Mouse (Mus musculus): ENCODE data around the gene Xylb. TPM values are rescaled to one million over a fixed set of nuclear protein-coding genes. Genes with fewer than 3 reads are reported as not detected.

The Xylb gene
- total RNA-seq, 1 experiment, result 3.7 TPM

DNA sequence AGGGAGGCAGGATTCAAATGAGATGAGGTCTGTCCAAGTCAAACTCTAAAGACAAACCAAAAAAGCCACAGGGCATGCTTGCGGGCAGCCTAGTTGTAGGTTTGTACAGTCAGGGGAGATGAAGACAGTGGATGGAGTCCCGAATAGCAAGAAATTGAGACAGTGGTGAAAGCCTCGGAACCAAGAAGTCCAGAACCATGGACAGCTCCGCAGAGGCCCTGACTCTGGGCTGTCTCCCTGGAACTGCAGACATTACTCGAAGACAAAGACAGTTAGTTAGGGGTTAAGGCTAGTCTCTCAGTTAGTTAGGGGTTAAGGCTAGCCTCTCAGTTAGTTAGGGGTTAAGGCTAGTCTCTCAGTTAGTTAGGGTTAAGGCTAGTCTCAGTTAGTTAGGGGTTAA, 31.8 kb downstream of the Xylb start:
- in situ Hi-C loops (cut with MboI; ENCODE audit: low sequenced_read_pairs in 2 of 2, unreplicated experiment in 2 of 2), result no loop called here
- H3K9me3 ChIP-seq (ENCODE audit: control insufficient read depth, insufficient read depth, low read depth, low read length), result no peaks in the 10 kb centered on the region
- no peak overlapping the region for H3K9ac ChIP-seq (ENCODE audit: insufficient read depth, low read depth, low read length, poor library complexity, severe bottlenecking)
- peaks cover 0 to 6% of the 10 kb centered on the region in 2 experiments; a peak in 1 of 4 replicates for H3K4me1 ChIP-seq (ENCODE audit: control insufficient read depth in 2 of 2, insufficient read depth in 2 of 2, low read length in 2 of 2, poor library complexity in 1 of 2)
- no peak overlapping the region for H3K4me3 ChIP-seq (ENCODE audit: insufficient read depth in 1 of 2, low read depth in 1 of 2, low read length in 2 of 2, poor library complexity in 1 of 2, severe bottlenecking in 1 of 2)
- no peak overlapping the region for H3K27ac ChIP-seq (ENCODE audit: insufficient read depth, low read depth, low read length, poor library complexity, severe bottlenecking)
- TF ChIP-seq ZC3H11A (IDR thresholded peaks at IDR 0.05; ENCODE audit: borderline replicate concordance, low read depth, low read length) (no peak), ZNF384 (IDR thresholded peaks at IDR 0.05; ENCODE audit: low read depth, low read length) (no peak), MAFK (IDR thresholded peaks at IDR 0.05; ENCODE audit: insufficient read depth, low read depth, low read length) (no peak), CHD2 (IDR thresholded peaks at IDR 0.05; ENCODE audit: low read depth, low read length) (no peak), HCFC1 (IDR thresholded peaks at IDR 0.05; ENCODE audit: borderline replicate concordance, insufficient read depth, low read length) (no peak)
- peak; percentile 73 for DNase-seq (ENCODE audit: low read depth, low spot score)
- H3K36me3 ChIP-seq (ENCODE audit: control insufficient read depth, insufficient read depth, low read length, poor library complexity, severe bottlenecking), result peaks cover 7% of the 10 kb centered on the region

GRCm38 (mm10) chr9:119390214-119390613, 33.0 kb downstream of the Xylb start:
- Histone ChIP-seq H3K27ac (ENCODE audit: insufficient read depth, low read depth, low read length, poor library complexity, severe bottlenecking) (no peak overlapping the region), H3K4me3 (ENCODE audit: insufficient read depth in 1 of 2, low read depth in 1 of 2, low read length in 2 of 2, poor library complexity in 1 of 2, severe bottlenecking in 1 of 2) (no peak overlapping the region), H3K9me3 (ENCODE audit: control insufficient read depth, insufficient read depth, low read depth, low read length) (no peaks in the 10 kb centered on the region), H3K4me1 (ENCODE audit: control insufficient read depth in 2 of 2, insufficient read depth in 2 of 2, low read length in 2 of 2, poor library complexity in 1 of 2) (peaks cover 0 to 6% of the 10 kb centered on the region in 2 experiments; a peak in 1 of 4 replicates), H3K36me3 (ENCODE audit: control insufficient read depth, insufficient read depth, low read length, poor library complexity, severe bottlenecking) (peaks cover 7% of the 10 kb centered on the region), H3K9ac (ENCODE audit: insufficient read depth, low read depth, low read length, poor library complexity, severe bottlenecking) (no peak overlapping the region)
- in situ Hi-C loops (cut with MboI; ENCODE audit: low sequenced_read_pairs in 2 of 2, unreplicated experiment in 2 of 2), result no loop called here
- no peak for DNase-seq (ENCODE audit: low read depth, low spot score)
- TF ChIP-seq ZNF384 (IDR thresholded peaks at IDR 0.05; ENCODE audit: low read depth, low read length) (no peak), CHD2 (IDR thresholded peaks at IDR 0.05; ENCODE audit: low read depth, low read length) (no peak), MAFK (IDR thresholded peaks at IDR 0.05; ENCODE audit: insufficient read depth, low read depth, low read length) (no peak), ZC3H11A (IDR thresholded peaks at IDR 0.05; ENCODE audit: borderline replicate concordance, low read depth, low read length) (no peak), HCFC1 (IDR thresholded peaks at IDR 0.05; ENCODE audit: borderline replicate concordance, insufficient read depth, low read length) (no peak)

DNA sequence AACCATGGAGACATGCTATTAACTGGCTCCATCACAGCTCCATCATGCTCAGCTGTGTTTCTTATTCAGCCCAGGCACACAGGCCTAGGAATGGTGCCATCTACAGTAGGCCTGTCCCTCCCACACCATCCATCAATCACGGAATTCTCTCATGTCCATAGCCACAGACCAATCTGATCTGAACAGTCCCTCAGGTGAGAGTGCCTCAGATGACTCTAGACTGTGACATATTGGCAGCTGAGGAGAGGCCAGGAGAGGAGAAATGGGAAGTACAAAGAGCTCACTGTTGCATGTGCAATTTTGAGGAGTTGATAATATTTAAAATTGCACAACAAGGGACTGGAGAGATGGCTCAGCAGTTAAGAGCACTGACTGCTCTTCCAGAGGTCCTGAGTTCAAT, 37.6 kb downstream of the Xylb start:
- peaks cover 0 to 6% of the 10 kb centered on the region in 2 experiments; a peak in 1 of 4 replicates for H3K4me1 ChIP-seq (ENCODE audit: control insufficient read depth in 2 of 2, insufficient read depth in 2 of 2, low read length in 2 of 2, poor library complexity in 1 of 2)
- H3K9ac ChIP-seq (ENCODE audit: insufficient read depth, low read depth, low read length, poor library complexity, severe bottlenecking), result no peak overlapping the region
- no peak for TF ChIP-seq ZC3H11A (IDR thresholded peaks at IDR 0.05; ENCODE audit: borderline replicate concordance, low read depth, low read length)
- TF ChIP-seq ZNF384 (IDR thresholded peaks at IDR 0.05; ENCODE audit: low read depth, low read length), result no peak
- no peak for TF ChIP-seq CHD2 (IDR thresholded peaks at IDR 0.05; ENCODE audit: low read depth, low read length)
- TF ChIP-seq MAFK (IDR thresholded peaks at IDR 0.05; ENCODE audit: insufficient read depth, low read depth, low read length), result no peak
- TF ChIP-seq HCFC1 (IDR thresholded peaks at IDR 0.05; ENCODE audit: borderline replicate concordance, insufficient read depth, low read length), result no peak
- DNase-seq (ENCODE audit: low read depth, low spot score), result no peak
- no peak overlapping the region for H3K4me3 ChIP-seq (ENCODE audit: insufficient read depth in 1 of 2, low read depth in 1 of 2, low read length in 2 of 2, poor library complexity in 1 of 2, severe bottlenecking in 1 of 2)
- H3K27ac ChIP-seq (ENCODE audit: insufficient read depth, low read depth, low read length, poor library complexity, severe bottlenecking), result no peak overlapping the region
- H3K9me3 ChIP-seq (ENCODE audit: control insufficient read depth, insufficient read depth, low read depth, low read length), result no peaks in the 10 kb centered on the region
- peaks cover 7% of the 10 kb centered on the region for H3K36me3 ChIP-seq (ENCODE audit: control insufficient read depth, insufficient read depth, low read length, poor library complexity, severe bottlenecking)
- in situ Hi-C loops (cut with MboI; ENCODE audit: low sequenced_read_pairs in 2 of 2, unreplicated experiment in 2 of 2), result no loop called here

DNA sequence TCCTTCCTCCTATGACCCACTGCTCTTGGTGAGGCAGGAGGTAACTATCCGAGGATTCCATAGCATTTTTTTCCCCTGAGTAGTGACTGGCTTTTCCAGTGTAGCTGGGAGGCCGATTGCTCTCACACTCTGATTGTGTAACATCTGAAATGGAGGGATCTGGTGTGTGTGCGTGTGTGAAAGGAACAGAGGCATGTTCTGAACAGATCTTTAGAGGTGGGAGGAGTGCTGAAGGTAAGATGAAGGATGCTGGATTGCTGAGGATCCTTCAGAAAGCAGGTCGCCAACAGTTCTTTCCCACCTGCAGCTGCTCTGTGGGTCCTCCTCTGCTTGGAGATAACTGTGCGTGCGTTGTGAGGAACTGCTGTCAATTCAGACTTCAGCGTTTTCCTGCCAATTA, 44.2 kb downstream of the Xylb start:
- Histone ChIP-seq H3K27ac (ENCODE audit: insufficient read depth, low read depth, low read length, poor library complexity, severe bottlenecking) (no peak overlapping the region), H3K9ac (ENCODE audit: insufficient read depth, low read depth, low read length, poor library complexity, severe bottlenecking) (peak overlapping the region; percentile 69), H3K4me3 (ENCODE audit: insufficient read depth in 1 of 2, low read depth in 1 of 2, low read length in 2 of 2, poor library complexity in 1 of 2, severe bottlenecking in 1 of 2) (peak overlapping the region; percentile 57 to 90), H3K9me3 (ENCODE audit: control insufficient read depth, insufficient read depth, low read depth, low read length) (no peaks in the 10 kb centered on the region), H3K36me3 (ENCODE audit: control insufficient read depth, insufficient read depth, low read length, poor library complexity, severe bottlenecking) (peaks cover 2% of the 10 kb centered on the region), H3K4me1 (ENCODE audit: control insufficient read depth in 2 of 2, insufficient read depth in 2 of 2, low read length in 2 of 2, poor library complexity in 1 of 2) (peaks cover 4 to 9% of the 10 kb centered on the region in 2 experiments; a peak in 2 of 4 replicates)
- no peak for TF ChIP-seq ZNF384 (IDR thresholded peaks at IDR 0.05; ENCODE audit: low read depth, low read length)
- TF ChIP-seq HCFC1 (IDR thresholded peaks at IDR 0.05; ENCODE audit: borderline replicate concordance, insufficient read depth, low read length), result no peak
- no peak for TF ChIP-seq ZC3H11A (IDR thresholded peaks at IDR 0.05; ENCODE audit: borderline replicate concordance, low read depth, low read length)
- no peak for TF ChIP-seq MAFK (IDR thresholded peaks at IDR 0.05; ENCODE audit: insufficient read depth, low read depth, low read length)
- no peak for TF ChIP-seq CHD2 (IDR thresholded peaks at IDR 0.05; ENCODE audit: low read depth, low read length)
- in situ Hi-C loops (cut with MboI; ENCODE audit: low sequenced_read_pairs in 2 of 2, unreplicated experiment in 2 of 2), result no loop called here
- no peak for DNase-seq (ENCODE audit: low read depth, low spot score)
